Mouse (Mus musculus) adrenal gland, postnatal 4 days (tissue): ENCODE results near the gene Eps15l1. TPM values are rescaled to one million over a fixed set of nuclear protein-coding genes. Genes with fewer than 3 reads are reported as not detected.

Source experiments
- DNase-seq, 2 experiments: peaks; one replicate each; pipeline ENCODE4 v3.0.0; 2021 to 2022; ENCODE audit warnings: low spot score in 2 of 2, mixed read lengths in 2 of 2
- total RNA-seq, 2 experiments: library from RNA; stranded (reverse); gene quantifications; 2 replicates each; pipeline ENCODE4 v1.2.3; 2021

Gene Eps15l1
- total RNA-seq, 2 experiments from 2014 or later, result 69.9 to 70.8 TPM

- DNase-seq, result no peak
Measured at GRCm38 (mm10) chr8:72418073-72418472, 3.2 kb downstream of the Eps15l1 start.

- DNase-seq, result no peak
Measured at GRCm38 (mm10) chr8:72415252-72415651, 6.0 kb downstream of the Eps15l1 start.

- no peak for DNase-seq
Measured at GRCm38 (mm10) chr8:72413839-72414238, 7.4 kb downstream of the Eps15l1 start.

DNA sequence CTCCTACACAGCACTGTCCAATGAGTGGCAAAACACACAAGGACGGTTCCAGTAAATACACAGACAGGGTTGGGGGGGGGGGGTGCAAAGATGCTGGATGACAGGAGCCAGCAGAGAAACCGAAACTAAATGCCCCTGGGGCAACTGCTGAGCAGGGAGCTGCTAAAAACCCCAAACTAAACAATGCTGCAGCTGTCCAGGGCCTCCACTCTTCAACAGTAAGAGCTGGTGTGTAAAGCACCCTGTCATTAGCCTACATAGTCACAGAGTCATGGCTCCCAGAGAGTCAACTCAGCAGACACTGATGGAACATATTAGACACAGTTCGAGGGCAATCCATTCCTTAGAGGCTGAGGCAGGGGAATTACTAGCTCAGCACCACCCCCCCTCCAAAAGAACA, 11.8 kb downstream of the Eps15l1 start:
- no peak for DNase-seq

GRCm38 (mm10) chr8:72407878-72408277, 13.4 kb downstream of the Eps15l1 start:
- no peak for DNase-seq

GRCm38 (mm10) chr8:72402981-72403380, 18.3 kb downstream of the Eps15l1 start:
- no peak for DNase-seq

DNA sequence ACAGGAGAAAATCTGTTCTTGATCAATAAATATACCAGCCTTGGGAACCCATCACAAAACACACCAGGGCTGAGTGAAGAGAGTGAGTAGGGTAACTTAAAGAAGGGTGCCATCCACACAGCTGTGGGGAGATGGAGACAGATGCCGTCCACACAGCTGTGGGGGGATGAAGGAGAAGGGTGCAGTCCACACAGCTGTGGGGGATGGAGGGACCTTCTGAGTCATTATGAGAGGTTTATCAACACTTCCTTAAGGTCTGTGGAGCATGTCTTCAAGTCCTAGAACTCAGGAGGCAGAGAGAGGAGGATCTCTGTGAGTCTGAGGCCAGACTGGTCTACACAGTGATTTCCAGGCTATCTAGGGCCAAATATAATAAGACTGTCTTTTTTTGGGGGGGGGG, 19.9 kb downstream of the Eps15l1 start:
- DNase-seq, result no peak

GRCm38 (mm10) chr8:72385737-72386136, 35.5 kb downstream of the Eps15l1 start:
- DNase-seq, result no peak

DNA sequence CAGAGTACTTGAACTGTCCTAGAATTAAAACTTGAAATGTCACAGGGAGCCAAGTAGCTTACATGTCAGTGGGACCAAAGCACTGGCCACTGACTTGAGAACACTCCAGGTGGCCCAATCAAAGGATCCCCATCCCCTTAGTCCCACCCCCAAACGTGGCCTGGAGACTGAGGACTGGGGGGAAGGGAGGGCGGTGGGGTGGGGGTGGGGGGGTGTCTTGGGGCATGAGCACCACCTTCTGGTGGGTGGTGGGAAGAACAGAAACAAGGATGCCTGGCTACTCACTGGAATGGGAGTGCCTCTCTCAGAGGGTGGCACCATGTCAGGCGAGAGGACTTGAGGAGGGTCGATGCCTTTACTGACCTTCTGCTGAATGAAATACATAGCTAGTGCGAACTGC, 38.9 kb downstream of the Eps15l1 start:
- no peak for DNase-seq

DNA sequence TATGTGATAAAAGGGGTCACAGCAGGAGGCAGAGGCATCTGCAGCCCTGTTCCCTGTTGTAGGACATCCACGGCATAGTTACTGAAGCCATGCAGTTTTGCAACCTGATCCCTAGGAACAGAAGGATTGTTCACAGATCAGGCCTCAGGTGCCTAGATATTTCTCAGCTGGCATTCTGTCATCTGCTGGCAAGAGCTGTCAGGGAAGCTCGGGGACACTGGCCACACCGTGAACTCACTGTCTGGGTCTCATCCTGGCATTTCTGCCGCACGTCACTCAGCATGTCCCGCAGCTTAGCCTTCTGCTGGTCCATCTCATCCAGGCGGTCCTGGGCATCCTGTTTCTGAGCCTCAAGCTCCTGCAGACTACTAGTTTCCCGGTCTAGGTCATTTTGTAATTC, 40.6 kb downstream of the Eps15l1 start:
- no peak for DNase-seq

GRCm38 (mm10) chr8:72376900-72377299, 44.4 kb downstream of the Eps15l1 start:
- no peak for DNase-seq

DNA sequence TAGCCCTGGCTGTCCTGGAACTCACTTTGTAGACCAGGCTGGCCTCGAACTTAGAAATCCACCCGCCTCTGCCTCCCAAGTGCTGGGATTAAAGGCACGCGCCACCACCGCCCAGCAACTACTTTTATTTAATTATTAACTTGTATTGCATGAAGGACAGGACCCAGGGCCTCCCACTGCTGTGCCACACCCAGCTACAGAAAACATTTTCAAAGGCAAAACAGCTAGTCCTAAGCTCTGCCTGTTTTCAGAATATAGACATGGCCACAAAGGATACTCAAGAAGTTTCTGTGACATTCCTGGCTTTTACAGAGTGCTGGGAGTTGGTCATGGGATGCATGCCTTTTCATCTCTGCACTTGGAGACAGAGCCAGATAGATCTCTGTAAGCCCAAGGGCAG, 45.0 kb downstream of the Eps15l1 start:
- DNase-seq, result no peak

- DNase-seq, result no peak
Measured at GRCm38 (mm10) chr8:72375161-72375560, 46.1 kb downstream of the Eps15l1 start.

DNA sequence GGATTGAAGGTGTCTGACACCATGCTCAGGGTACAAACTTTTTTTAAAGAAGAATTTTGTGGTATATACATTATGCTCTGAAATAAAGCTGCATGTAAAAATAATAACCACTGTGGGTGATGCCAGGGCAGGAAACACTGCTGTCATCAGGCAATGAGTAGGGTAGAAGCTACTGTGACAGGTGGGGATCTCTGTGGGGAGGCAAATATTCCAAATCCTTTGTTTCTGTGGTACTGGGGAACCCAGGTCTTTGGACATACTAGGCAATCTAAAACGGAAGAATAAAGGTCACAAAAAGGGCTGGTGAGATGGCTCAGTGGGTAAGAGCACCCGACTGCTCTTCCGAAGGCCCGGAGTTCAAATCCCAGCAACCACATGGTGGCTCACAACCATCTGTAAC, 48.9 kb downstream of the Eps15l1 start:
- no peak for DNase-seq

- no peak for DNase-seq
Measured at GRCm38 (mm10) chr8:72371356-72371755, 49.9 kb downstream of the Eps15l1 start.

GRCm38 (mm10) chr8:72366435-72366834, 54.8 kb downstream of the Eps15l1 start:
- DNase-seq, result no peak

DNA sequence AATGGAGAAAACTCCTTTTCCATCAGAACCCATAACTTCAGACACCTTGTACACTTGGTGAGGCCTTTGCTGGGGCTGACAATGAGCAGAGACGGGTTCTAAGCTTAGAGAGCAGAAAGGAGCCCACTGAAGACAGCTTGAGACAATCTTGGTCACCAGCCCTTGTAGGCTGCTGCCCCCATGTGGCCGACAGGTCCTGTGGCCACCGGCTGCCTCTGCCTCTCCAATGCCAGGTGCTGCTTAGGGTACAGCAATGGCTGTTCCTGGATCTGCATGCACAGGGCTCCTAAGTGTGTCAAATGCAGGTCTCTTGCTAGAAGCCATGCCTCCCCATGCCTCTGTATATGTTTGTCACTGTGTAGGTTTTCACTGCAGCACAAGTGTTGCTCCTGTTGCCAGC, 55.4 kb downstream of the Eps15l1 start:
- peak; percentile 39 to 56 for DNase-seq

DNA sequence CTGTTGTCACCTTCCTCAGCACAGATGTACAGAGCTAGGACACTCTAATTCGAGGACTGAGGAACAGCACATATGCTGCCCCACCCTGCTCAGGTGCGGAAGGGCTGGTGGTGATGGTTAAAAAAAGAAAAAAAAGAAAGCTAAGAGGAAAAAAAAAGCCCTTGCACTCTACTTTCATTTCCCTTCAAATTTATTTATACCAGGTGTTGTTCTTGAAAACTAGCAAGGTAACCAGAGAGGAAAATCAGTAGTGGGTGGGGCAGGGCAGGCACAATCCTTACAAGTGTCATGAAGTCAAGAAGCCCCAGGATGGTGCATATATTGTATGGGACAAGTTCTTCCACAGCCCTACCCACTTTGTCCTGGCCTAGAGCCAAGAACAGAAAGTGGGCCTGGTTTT, 56.2 kb downstream of the Eps15l1 start:
- DNase-seq, result no peak

DNA sequence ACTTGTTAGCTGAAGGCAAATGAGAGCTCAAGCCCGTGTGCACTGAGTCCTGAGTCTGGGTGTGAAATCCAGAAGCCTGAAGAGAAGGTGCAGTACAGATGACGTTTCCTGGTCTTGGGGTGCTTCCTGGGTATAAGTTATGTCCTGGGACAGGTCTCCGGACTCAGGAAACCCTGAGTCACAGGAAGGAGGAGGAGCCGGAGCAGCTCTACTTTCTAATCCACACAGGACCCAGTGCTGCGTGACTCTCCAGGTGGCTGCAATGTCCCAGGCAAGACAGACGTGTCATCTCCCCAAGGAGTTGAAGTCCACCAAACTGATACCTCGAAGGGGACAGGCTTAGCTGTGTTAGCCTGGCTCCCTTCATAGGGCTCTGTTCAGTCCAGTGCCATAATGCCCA, 57.8 kb downstream of the Eps15l1 start:
- DNase-seq, result no peak

DNA sequence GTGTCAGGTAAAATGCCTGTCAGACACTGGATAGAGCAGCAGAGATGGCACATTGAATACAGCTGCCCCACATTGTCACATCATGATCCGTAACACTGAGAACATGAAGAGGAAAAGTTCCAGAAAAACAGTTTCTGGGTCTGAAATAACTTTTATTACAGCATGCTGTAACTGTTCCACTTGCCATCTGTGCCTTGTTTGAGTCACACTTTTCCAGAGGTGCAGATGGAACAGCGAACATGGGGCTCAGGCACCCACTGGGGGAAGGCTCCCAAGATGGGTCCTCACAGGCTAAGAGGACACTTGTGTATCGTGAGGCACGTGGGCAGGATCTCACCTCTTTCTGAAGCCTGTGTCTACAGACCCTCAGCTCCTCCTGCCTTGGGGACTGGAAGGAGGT, 58.5 kb downstream of the Eps15l1 start:
- DNase-seq, result no peak

- DNase-seq, result no peak
Measured at GRCm38 (mm10) chr8:72360162-72360561, 61.1 kb downstream of the Eps15l1 start.

- no peak for DNase-seq
Measured at GRCm38 (mm10) chr8:72356593-72356992, 64.7 kb downstream of the Eps15l1 start.

GRCm38 (mm10) chr8:72354272-72354671, 67.0 kb downstream of the Eps15l1 start:
- DNase-seq, result no peak

DNA sequence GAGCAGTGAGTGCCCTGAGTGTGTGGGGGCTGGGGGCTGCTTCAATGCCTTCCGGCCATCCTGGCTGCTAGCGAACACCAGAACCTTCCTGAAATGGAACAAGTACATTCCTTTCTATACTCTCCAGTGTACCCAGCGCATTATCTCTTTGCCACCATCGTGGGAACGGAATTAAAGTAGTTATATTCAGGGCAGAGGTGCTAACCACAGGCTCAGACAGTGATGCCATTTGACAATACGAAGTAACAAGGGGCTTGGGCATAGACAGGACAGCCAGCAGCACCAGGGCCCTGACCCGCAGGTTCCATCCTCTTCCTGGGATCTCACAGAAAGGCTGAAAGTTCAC, 67.6 kb downstream of the Eps15l1 start:
- no peak for DNase-seq
